Mouse (Mus musculus) liver, postnatal 0 days (tissue): ENCODE measurements around the gene Tcl1b1.

Experiments
- CTCF ChIP-seq: sonication (generic); IDR thresholded peaks from 2 replicates; pipeline ENCODE4 v1.5.1; 2016; ENCODE audit warnings: antibody characterized with exemption, low read depth
- EP300 ChIP-seq: IDR thresholded peaks from 2 replicates; pipeline ENCODE4 v1.6.1; 2016; ENCODE audit warnings: antibody characterized with exemption, low read depth, mild to moderate bottlenecking

DNA sequence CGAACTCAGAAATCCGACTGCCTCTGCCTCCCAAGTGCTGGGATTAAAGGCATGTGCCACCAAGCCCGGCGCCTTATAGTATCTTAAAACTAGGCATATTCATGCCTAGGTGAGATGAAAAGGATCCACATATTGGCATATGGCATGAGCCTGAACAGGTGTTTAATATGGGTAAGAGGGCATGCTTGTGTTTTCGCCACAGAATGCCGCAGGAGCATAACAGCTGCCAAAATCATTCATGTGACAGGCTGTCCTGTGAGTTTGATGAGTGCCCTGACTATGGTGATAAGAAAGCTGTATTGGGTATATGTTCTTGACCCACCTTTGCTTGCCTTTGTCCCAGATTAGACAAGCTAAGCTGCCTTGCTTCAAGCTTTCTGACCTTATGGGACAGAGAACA, 34.1 kb upstream of the Tcl1b1 start:
- TF ChIP-seq CTCF: no peak
- TF ChIP-seq EP300: no peak
